Mouse (Mus musculus) brain, embryonic 14.5 days (tissue): ENCODE measurements around the gene Kcnk2.

ENCODE experiments used
- CTCF ChIP-seq: fragments of 200-500 bp; IDR thresholded peaks from 2 replicates; pipeline ENCODE4 v1.5.1; 2012; ENCODE audit warnings: inconsistent platforms, mild to moderate bottlenecking, moderate library complexity, borderline replicate concordance; ENCODE audit not compliant: insufficient read depth, insufficient read length; ENCODE audit errors: extremely low read depth
- POLR2A ChIP-seq: fragments of 200-500 bp; IDR thresholded peaks from 2 replicates; pipeline ENCODE4 v1.6.1; 2012; ENCODE audit warnings: mild to moderate bottlenecking, inconsistent platforms, borderline replicate concordance; ENCODE audit not compliant: poor library complexity, insufficient read depth, insufficient read length, severe bottlenecking; ENCODE audit errors: extremely low read depth

- TF ChIP-seq CTCF (no peak), POLR2A (no peak)
Observed at GRCm38 (mm10) chr1:189253631-189254030, 148.4 kb downstream of the Kcnk2 start.
